Mouse (Mus musculus) liver, embryonic 11.5 days (tissue): ENCODE measurements at regions not wholly inside any gene's neighbourhood (a gene's known extent, or its start where the extent isn't known, plus 50 kb on each side); places are given as distances from the start of the nearest gene placed in this dataset.

ENCODE experiments used
- ATAC-seq: fragments of 200-750 bp; cut with Nextera tagmentation; replicated peaks from 2 replicates; pipeline ENCODE4 v1.8.0; 2017; ENCODE audit warnings: moderate number of reproducible peaks, mild to moderate bottlenecking, moderate TSS enrichment, moderate library complexity; ENCODE audit not compliant: low FRiP score
- DNase-seq: peaks from one replicate; pipeline ENCODE4 v3.0.0-alpha.2; 2017; ENCODE audit warnings: low spot score
- H3K27ac ChIP-seq: fragments of 300-500 bp; sonication (generic); 2 replicates; pipeline ENCODE4 v1.5.1; 2014; ENCODE audit warnings: mild to moderate bottlenecking, low read depth, low read length, control low read depth
- H3K27me3 ChIP-seq: fragments of 300-500 bp; sonication (generic); replicated peaks from 2 replicates; pipeline ENCODE4 v1.6.1; 2014; ENCODE audit warnings: low read length, mixed read lengths; ENCODE audit not compliant: control insufficient read depth, insufficient read depth
- H3K36me3 ChIP-seq: fragments of 300-500 bp; sonication (generic); 2 replicates; pipeline ENCODE4 v1.6.1; 2014; ENCODE audit warnings: mild to moderate bottlenecking, low read length, moderate library complexity, mixed read lengths; ENCODE audit not compliant: control insufficient read depth, insufficient read depth
- H3K4me1 ChIP-seq: fragments of 300-500 bp; sonication (generic); replicated peaks from 2 replicates; pipeline ENCODE4 v1.6.1; 2014; ENCODE audit warnings: low read length, mixed read lengths; ENCODE audit not compliant: control insufficient read depth, insufficient read depth
- H3K4me2 ChIP-seq: fragments of 300-500 bp; sonication (generic); 2 replicates; pipeline ENCODE4 v1.6.1; 2014; ENCODE audit warnings: mild to moderate bottlenecking, control low read depth, moderate library complexity
- H3K4me3 ChIP-seq: fragments of 300-500 bp; sonication (generic); 2 replicates; pipeline ENCODE4 v1.5.1; 2014; ENCODE audit warnings: low read depth, low read length, control low read depth
- H3K9ac ChIP-seq: fragments of 300-500 bp; sonication (generic); 2 replicates; pipeline ENCODE4 v1.6.1; 2014; ENCODE audit warnings: low read depth, low read length, control low read depth
- H3K9me3 ChIP-seq: fragments of 300-500 bp; sonication (generic); 2 replicates; pipeline ENCODE4 v1.6.1; 2016; ENCODE audit warnings: low read length, inconsistent platforms, mixed read lengths; ENCODE audit not compliant: control insufficient read depth
- WGBS: fragments of 180-500 bp; shearing (Covaris S2); extraction: QIAGEN DNeasy Blood & Tissue Kit; methylation state at CpG from one replicate; pipeline ENCODE4 v1.1.7; 2014; 5-methylcytosine and 5-hydroxymethylcytosine counted together

GRCm38 (mm10) chr2:134126988-134127387 lies 427.2 kb downstream of the Hao1 start:
- no peak overlapping the region for H3K4me2 ChIP-seq
- no peak overlapping the region for H3K9ac ChIP-seq
- 69% methylated on average over 1 of the region's 1 CpGs for WGBS
- no peak overlapping the region for H3K27ac ChIP-seq
- H3K36me3 ChIP-seq = no peaks in the 10 kb centered on the region
- H3K27me3 ChIP-seq = no peaks in the 10 kb centered on the region
- H3K4me1 ChIP-seq = no peaks in the 10 kb centered on the region
- ATAC-seq (no peak), DNase-seq (no peak)
- no peak overlapping the region for H3K4me3 ChIP-seq
- H3K9me3 ChIP-seq = no peaks in the 10 kb centered on the region

- H3K27me3 ChIP-seq = no peaks in the 10 kb centered on the region
- H3K9me3 ChIP-seq = no peaks in the 10 kb centered on the region
- H3K4me2 ChIP-seq = no peak overlapping the region
- no peak overlapping the region for H3K27ac ChIP-seq
- no peak overlapping the region for H3K9ac ChIP-seq
- no peaks in the 10 kb centered on the region for H3K4me1 ChIP-seq
- DNase-seq = no peak
- no peak for ATAC-seq
- no peak overlapping the region for H3K4me3 ChIP-seq
- no peaks in the 10 kb centered on the region for H3K36me3 ChIP-seq
Measured at GRCm38 (mm10) chr2:134107286-134107685, 446.9 kb downstream of the Hao1 start.

GRCm38 (mm10) chr2:134088374-134088773 lies 465.8 kb downstream of the Hao1 start:
- Histone ChIP-seq H3K4me1 (no peaks in the 10 kb centered on the region), H3K4me3 (no peak overlapping the region), H3K36me3 (no peaks in the 10 kb centered on the region), H3K4me2 (no peak overlapping the region), H3K9ac (no peak overlapping the region), H3K9me3 (no peaks in the 10 kb centered on the region), H3K27ac (no peak overlapping the region), H3K27me3 (no peaks in the 10 kb centered on the region)
- WGBS = 73% methylated on average over 2 of the region's 2 CpGs
- DNase-seq (no peak), ATAC-seq (0 out of 2 replicates have a peak, but pooled peaks have one; percentile 29)

- no peak overlapping the region for H3K4me3 ChIP-seq
- no peaks in the 10 kb centered on the region for H3K36me3 ChIP-seq
- H3K27ac ChIP-seq = no peak overlapping the region
- H3K4me1 ChIP-seq = no peaks in the 10 kb centered on the region
- no peaks in the 10 kb centered on the region for H3K9me3 ChIP-seq
- H3K4me2 ChIP-seq = no peak overlapping the region
- WGBS = 39% methylated on average over 1 of the region's 1 CpGs
- no peak overlapping the region for H3K9ac ChIP-seq
- H3K27me3 ChIP-seq = no peaks in the 10 kb centered on the region
- peak; percentile 79 for ATAC-seq
- DNase-seq = no peak
Measured at GRCm38 (mm10) chr2:134080148-134080547, 474.0 kb downstream of the Hao1 start.

- 56% methylated on average over 1 of the region's 1 CpGs for WGBS
- no peak for DNase-seq
- H3K27me3 ChIP-seq = no peaks in the 10 kb centered on the region
- no peaks in the 10 kb centered on the region for H3K9me3 ChIP-seq
- H3K4me2 ChIP-seq = no peak overlapping the region
- H3K9ac ChIP-seq = no peak overlapping the region
- no peak for ATAC-seq
- H3K36me3 ChIP-seq = no peaks in the 10 kb centered on the region
- H3K27ac ChIP-seq = no peak overlapping the region
- H3K4me3 ChIP-seq = no peak overlapping the region
- no peaks in the 10 kb centered on the region for H3K4me1 ChIP-seq
Measured at GRCm38 (mm10) chr2:134077953-134078352, 476.2 kb downstream of the Hao1 start.

GRCm38 (mm10) chr2:134067910-134068335 lies 486.2 kb downstream of the Hao1 start:
- DNase-seq (no peak), ATAC-seq (no peak; the same call in 1 of the 2 replicates)
- Histone ChIP-seq H3K27ac (no peak overlapping the region), H3K4me1 (no peaks in the 10 kb centered on the region), H3K36me3 (no peaks in the 10 kb centered on the region), H3K27me3 (no peaks in the 10 kb centered on the region), H3K4me2 (no peak overlapping the region), H3K4me3 (no peak overlapping the region), H3K9ac (no peak overlapping the region), H3K9me3 (no peaks in the 10 kb centered on the region)
- 52% methylated on average over 8 of the region's 8 CpGs for WGBS

GRCm38 (mm10) chr2:134067404-134067803 lies 486.8 kb downstream of the Hao1 start:
- H3K4me2 ChIP-seq = no peak overlapping the region
- H3K27me3 ChIP-seq = no peaks in the 10 kb centered on the region
- H3K36me3 ChIP-seq = no peaks in the 10 kb centered on the region
- no peaks in the 10 kb centered on the region for H3K9me3 ChIP-seq
- DNase-seq (no peak), ATAC-seq (no peak)
- no peaks in the 10 kb centered on the region for H3K4me1 ChIP-seq
- no peak overlapping the region for H3K27ac ChIP-seq
- 82% methylated on average over 1 of the region's 1 CpGs for WGBS
- H3K4me3 ChIP-seq = no peak overlapping the region
- H3K9ac ChIP-seq = no peak overlapping the region

GRCm38 (mm10) chr2:134059916-134060618 lies 494.1 kb downstream of the Hao1 start:
- Histone ChIP-seq H3K27ac (no peak overlapping the region), H3K9ac (no peak overlapping the region), H3K4me3 (no peak overlapping the region), H3K4me2 (no peak overlapping the region), H3K9me3 (no peaks in the 10 kb centered on the region), H3K36me3 (no peaks in the 10 kb centered on the region), H3K4me1 (no peaks in the 10 kb centered on the region), H3K27me3 (no peaks in the 10 kb centered on the region)
- no peak for DNase-seq
- 79% methylated on average over 2 of the region's 2 CpGs for WGBS
- peak; percentile 75; the same call in 1 of the 2 replicates for ATAC-seq

GRCm38 (mm10) chr2:134036359-134036874 lies 484.5 kb downstream of the Bmp2 start:
- Histone ChIP-seq H3K36me3 (no peaks in the 10 kb centered on the region), H3K9ac (no peak overlapping the region), H3K4me1 (no peaks in the 10 kb centered on the region), H3K9me3 (no peaks in the 10 kb centered on the region), H3K27ac (no peak overlapping the region), H3K4me2 (no peak overlapping the region), H3K27me3 (no peaks in the 10 kb centered on the region), H3K4me3 (no peak overlapping the region)
- DNase-seq (no peak), ATAC-seq (no peak)
- 71% methylated on average over 6 of the region's 6 CpGs for WGBS
